Mouse (Mus musculus) intestine, embryonic 16.5 days (tissue): ENCODE measurements at regions not wholly inside any gene's neighbourhood (a gene's known extent, or its start where the extent isn't known, plus 50 kb on each side); places are given as distances from the start of the nearest gene placed in this dataset.

Source experiments
- ATAC-seq: fragments of 200-750 bp; cut with Nextera tagmentation; 2 replicates; pipeline ENCODE4 v1.8.0; 2017; ENCODE audit warnings: moderate TSS enrichment, moderate library complexity
- H3K27ac ChIP-seq: fragments of 300-500 bp; sonication (generic); 2 replicates; pipeline ENCODE4 v1.5.1; 2014; ENCODE audit warnings: mild to moderate bottlenecking, low read length
- H3K27me3 ChIP-seq: fragments of 300-500 bp; sonication (generic); replicated peaks from 2 replicates; pipeline ENCODE4 v1.6.1; 2014; ENCODE audit warnings: low read length, control low read depth, mixed read lengths; ENCODE audit not compliant: control insufficient read depth, insufficient read depth
- H3K36me3 ChIP-seq: fragments of 300-500 bp; sonication (generic); 2 replicates; pipeline ENCODE4 v1.6.1; 2014; ENCODE audit warnings: low read length, control low read depth; ENCODE audit not compliant: control insufficient read depth, insufficient read depth
- H3K4me1 ChIP-seq: fragments of 300-500 bp; sonication (generic); 2 replicates; pipeline ENCODE4 v1.6.1; 2014; ENCODE audit warnings: low read length, control low read depth, mixed read lengths; ENCODE audit not compliant: control insufficient read depth, insufficient read depth
- H3K4me2 ChIP-seq: fragments of 300-500 bp; sonication (generic); 2 replicates; pipeline ENCODE4 v1.6.1; 2014; ENCODE audit warnings: low read depth, low read length, control low read depth
- H3K4me3 ChIP-seq: fragments of 300-500 bp; sonication (generic); 2 replicates; pipeline ENCODE4 v1.5.1; 2014; ENCODE audit warnings: mild to moderate bottlenecking, low read length
- H3K9ac ChIP-seq: fragments of 300-500 bp; sonication (generic); 2 replicates; pipeline ENCODE4 v1.6.1; 2014; ENCODE audit warnings: low read depth, low read length
- H3K9me3 ChIP-seq: fragments of 300-500 bp; sonication (generic); 2 replicates; pipeline ENCODE4 v1.6.1; 2016; ENCODE audit warnings: low read length, control low read depth; ENCODE audit not compliant: control insufficient read depth
- WGBS: fragments of 180-500 bp; shearing (Covaris S2); extraction: QIAGEN DNeasy Blood & Tissue Kit; methylation state at CpG from one replicate; pipeline ENCODE4 v1.1.7; 2014; 5-methylcytosine and 5-hydroxymethylcytosine counted together

DNA sequence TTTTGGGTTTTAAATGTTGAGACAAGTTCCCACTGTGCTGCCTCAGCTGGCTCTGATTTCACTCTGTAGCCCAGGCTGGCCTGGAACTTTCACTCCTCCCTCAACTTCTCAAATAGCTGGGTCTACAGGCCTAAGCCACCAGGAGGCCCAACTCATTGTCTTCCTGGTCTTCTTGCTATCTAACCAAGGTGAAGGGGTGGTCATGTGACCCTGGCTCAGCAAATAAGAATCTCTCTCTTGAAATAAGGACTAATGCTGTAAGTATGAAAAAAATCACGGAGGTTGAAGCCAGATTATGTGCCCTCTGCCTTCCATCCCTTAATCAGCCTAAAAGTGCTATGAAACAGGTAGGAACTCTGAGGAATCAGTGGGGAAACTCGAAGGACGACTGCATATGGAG lies 208.7 kb upstream of the Rreb1 start:
- Histone ChIP-seq H3K4me2 (no peak overlapping the region), H3K4me3 (no peak overlapping the region), H3K27ac (no peak overlapping the region), H3K27me3 (no peaks in the 10 kb centered on the region), H3K36me3 (no peaks in the 10 kb centered on the region), H3K4me1 (peaks cover 5% of the 10 kb centered on the region; the same call in 1 of the 2 replicates), H3K9ac (no peak overlapping the region), H3K9me3 (no peaks in the 10 kb centered on the region)
- ATAC-seq: no peak
- 86% methylated on average over 3 of the region's 3 CpGs for WGBS

DNA sequence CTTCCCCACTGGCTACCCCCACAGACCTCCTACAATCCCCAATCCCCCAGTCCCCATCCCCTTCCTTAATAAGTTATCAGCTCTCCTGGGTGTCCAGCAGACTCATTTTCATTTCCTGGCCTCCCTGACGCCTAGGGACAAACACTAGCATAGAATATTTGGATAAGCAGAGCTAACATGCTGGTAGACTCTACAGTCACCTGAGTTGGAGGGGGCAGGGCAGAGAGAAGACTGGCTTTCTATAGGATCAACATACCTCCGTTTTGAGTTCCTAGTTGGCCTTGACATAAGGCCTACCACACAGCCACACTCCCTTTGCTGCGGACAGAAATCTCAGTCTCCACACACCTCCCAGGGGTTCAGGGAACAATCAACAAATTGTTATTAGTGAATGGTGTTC lies 205.2 kb upstream of the Rreb1 start:
- Histone ChIP-seq H3K9me3 (no peaks in the 10 kb centered on the region), H3K4me1 (no peaks in the 10 kb centered on the region), H3K36me3 (no peaks in the 10 kb centered on the region), H3K4me3 (no peak overlapping the region), H3K27ac (no peak overlapping the region), H3K9ac (no peak overlapping the region), H3K27me3 (no peaks in the 10 kb centered on the region), H3K4me2 (no peak overlapping the region)
- 49% methylated on average over 3 of the region's 3 CpGs for WGBS
- ATAC-seq: no peak

DNA sequence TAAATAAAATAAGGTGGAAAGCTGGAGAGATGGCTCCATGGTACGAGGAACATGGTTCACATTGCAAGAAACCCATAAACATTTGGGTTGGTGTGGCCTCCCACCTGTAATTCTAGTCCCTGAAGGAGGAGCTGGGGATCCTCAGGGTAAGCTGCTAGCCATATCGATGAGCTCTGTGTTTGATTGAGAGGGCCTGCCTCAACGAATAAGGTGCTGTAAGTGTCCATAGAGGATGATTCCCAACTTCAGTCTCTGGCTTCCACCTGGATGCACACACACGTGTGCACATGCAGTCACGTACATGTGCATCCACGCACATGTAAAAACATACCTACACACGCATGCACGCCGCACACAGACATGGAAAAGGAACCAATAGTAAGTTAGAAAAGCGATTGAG lies 199.0 kb upstream of the Rreb1 start:
- H3K4me1 ChIP-seq: no peaks in the 10 kb centered on the region
- no peak for ATAC-seq
- H3K36me3 ChIP-seq: no peaks in the 10 kb centered on the region
- H3K9me3 ChIP-seq: no peaks in the 10 kb centered on the region
- H3K4me2 ChIP-seq: no peak overlapping the region
- H3K9ac ChIP-seq: no peak overlapping the region
- H3K4me3 ChIP-seq: no peak overlapping the region
- WGBS: 88% methylated on average over 10 of the region's 10 CpGs
- no peaks in the 10 kb centered on the region for H3K27me3 ChIP-seq
- H3K27ac ChIP-seq: no peak overlapping the region

GRCm38 (mm10) chr13:37579775-37580174 lies 198.4 kb upstream of the Rreb1 start:
- no peak overlapping the region for H3K9ac ChIP-seq
- H3K27me3 ChIP-seq: no peaks in the 10 kb centered on the region
- H3K4me3 ChIP-seq: no peak overlapping the region
- H3K9me3 ChIP-seq: no peaks in the 10 kb centered on the region
- H3K4me2 ChIP-seq: no peak overlapping the region
- ATAC-seq: no peak
- WGBS: 55% methylated on average over 11 of the region's 11 CpGs
- no peaks in the 10 kb centered on the region for H3K36me3 ChIP-seq
- no peaks in the 10 kb centered on the region for H3K4me1 ChIP-seq
- H3K27ac ChIP-seq: no peak overlapping the region

DNA sequence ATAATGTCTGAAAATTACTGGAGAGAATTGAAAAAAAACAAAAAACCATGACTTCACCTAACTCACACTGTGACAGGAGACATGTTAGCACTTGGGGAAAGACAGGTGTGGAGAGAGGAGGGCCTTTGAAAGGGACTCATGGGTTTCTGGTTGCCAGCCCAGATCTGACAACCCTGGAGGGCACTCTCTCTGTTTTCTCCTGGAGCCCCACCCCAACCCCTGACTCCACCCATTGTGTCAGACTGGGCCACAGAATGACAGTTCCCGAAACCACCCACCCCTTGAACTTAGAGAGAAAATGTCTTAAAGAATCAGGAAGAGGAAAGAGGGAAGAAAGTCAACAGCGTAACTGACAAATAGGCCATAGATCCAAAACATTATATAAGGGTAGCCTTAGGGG lies 197.4 kb upstream of the Rreb1 start:
- Histone ChIP-seq H3K4me2 (no peak overlapping the region), H3K27ac (no peak overlapping the region), H3K36me3 (no peaks in the 10 kb centered on the region), H3K4me1 (no peaks in the 10 kb centered on the region), H3K9ac (no peak overlapping the region), H3K27me3 (no peaks in the 10 kb centered on the region), H3K9me3 (no peaks in the 10 kb centered on the region), H3K4me3 (no peak overlapping the region)
- WGBS: 92% methylated on average over 2 of the region's 2 CpGs
- ATAC-seq: no peak

- no peak for ATAC-seq
- 54% methylated on average over 6 of the region's 6 CpGs for WGBS
- H3K4me1 ChIP-seq: no peaks in the 10 kb centered on the region
These were observed 196.8 kb upstream of the Rreb1 start for GRCm38 (mm10) chr13:37581374-37581773.

DNA sequence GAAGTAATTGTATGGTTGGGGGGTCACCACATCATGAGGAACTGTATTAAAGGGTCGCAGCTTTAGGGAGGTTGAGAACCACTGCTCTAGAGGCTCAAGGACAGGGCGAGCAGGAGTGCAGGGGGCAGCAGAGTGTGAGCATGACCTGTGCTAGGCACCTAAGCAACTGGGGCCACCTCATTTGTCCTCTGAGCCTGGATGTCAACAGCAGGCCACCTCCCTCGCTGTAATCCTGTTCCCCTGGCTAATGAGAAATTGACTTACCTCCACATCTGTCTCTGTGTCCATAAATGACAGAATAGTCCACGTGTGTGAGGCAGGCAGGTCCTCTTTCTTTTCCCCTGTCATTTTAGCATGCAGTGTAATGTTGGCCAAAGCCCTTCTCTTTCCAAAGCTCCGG lies 192.7 kb upstream of the Rreb1 start:
- H3K27me3 ChIP-seq: no peaks in the 10 kb centered on the region
- H3K4me2 ChIP-seq: no peak overlapping the region
- 0 out of 2 replicates have a peak, but pooled peaks cover 3% of the 10 kb centered on the region for H3K4me1 ChIP-seq
- WGBS: 80% methylated on average over 5 of the region's 5 CpGs
- no peaks in the 10 kb centered on the region for H3K9me3 ChIP-seq
- no peak overlapping the region for H3K27ac ChIP-seq
- no peak overlapping the region for H3K9ac ChIP-seq
- ATAC-seq: no peak
- H3K4me3 ChIP-seq: no peak overlapping the region
- no peaks in the 10 kb centered on the region for H3K36me3 ChIP-seq

More at GRCm38 (mm10) chr13:37581374-37581773, 196.8 kb upstream of the Rreb1 start:
- Histone ChIP-seq H3K27me3 (no peaks in the 10 kb centered on the region), H3K4me3 (no peak overlapping the region), H3K4me2 (no peak overlapping the region), H3K27ac (no peak overlapping the region), H3K9ac (no peak overlapping the region), H3K9me3 (no peaks in the 10 kb centered on the region), H3K36me3 (no peaks in the 10 kb centered on the region)

DNA sequence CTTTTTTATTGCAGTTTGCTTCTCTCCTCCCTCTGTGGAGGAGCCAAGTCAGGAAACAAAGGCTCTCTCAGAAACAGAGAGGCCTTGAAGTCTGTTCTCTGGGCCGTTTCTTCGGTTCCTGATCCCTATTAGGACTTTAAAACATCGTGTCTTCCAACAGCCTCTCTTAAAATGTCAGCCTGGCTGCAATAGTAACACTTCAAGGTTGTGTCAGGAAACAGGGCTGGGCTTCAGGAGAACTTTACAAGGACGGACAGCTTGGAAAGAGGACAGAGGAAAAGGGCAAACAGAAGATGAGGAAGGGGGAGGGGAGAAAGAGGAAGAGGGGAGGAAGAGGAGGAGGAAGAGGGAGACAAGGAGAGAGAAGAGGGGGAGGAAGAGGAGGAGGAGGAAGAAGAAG lies 191.7 kb upstream of the Rreb1 start:
- Histone ChIP-seq H3K4me3 (no peak overlapping the region), H3K4me1 (0 out of 2 replicates have a peak, but pooled peaks cover 3% of the 10 kb centered on the region), H3K27me3 (no peaks in the 10 kb centered on the region), H3K36me3 (no peaks in the 10 kb centered on the region), H3K4me2 (no peak overlapping the region), H3K27ac (no peak overlapping the region), H3K9ac (no peak overlapping the region), H3K9me3 (no peaks in the 10 kb centered on the region)
- WGBS: 43% methylated on average over 4 of the region's 4 CpGs
- no peak for ATAC-seq

- WGBS: 94% methylated on average over 3 of the region's 3 CpGs
- peak; percentile 16; the same call in 1 of the 2 replicates for ATAC-seq
- H3K36me3 ChIP-seq: no peaks in the 10 kb centered on the region
- H3K9me3 ChIP-seq: no peaks in the 10 kb centered on the region
- H3K27ac ChIP-seq: no peak overlapping the region
- no peak overlapping the region for H3K9ac ChIP-seq
- no peak overlapping the region for H3K4me3 ChIP-seq
- no peaks in the 10 kb centered on the region for H3K27me3 ChIP-seq
- 0 out of 2 replicates have a peak, but pooled peaks cover 7% of the 10 kb centered on the region for H3K4me1 ChIP-seq
- no peak overlapping the region for H3K4me2 ChIP-seq
These were observed 190.3 kb upstream of the Rreb1 start for GRCm38 (mm10) chr13:37587911-37588310.

DNA sequence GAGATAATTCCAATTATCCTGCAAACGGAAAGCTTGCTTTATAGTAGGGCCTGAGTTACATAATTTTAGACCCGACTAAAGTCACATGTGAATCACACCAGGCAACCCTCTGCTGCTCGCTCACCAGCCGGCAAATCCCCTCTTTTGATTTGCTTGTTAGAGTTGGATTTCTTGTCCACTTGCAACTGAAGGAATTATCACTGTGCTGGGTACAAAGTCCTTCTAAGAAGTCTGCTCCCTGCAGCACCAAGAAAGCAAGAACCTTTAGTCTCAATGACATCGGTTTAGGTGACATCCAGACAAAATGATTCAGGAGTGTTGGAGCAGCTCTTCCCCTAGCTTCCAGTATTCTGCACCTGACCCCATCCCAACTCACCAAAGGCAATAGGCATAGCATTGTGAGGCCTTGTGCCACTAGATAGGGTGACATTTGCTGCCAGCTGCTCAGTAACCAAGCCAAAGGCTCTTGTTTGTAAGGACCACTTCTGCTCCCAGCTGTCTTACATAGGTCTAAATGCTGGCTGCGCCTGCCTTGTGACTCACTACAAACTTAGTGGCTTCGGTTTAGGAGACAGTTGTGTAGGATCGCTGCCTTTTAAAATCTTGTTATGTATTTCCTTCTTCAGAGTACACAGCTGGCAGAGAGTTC lies 189.5 kb upstream of the Rreb1 start:
- Histone ChIP-seq H3K27me3 (no peaks in the 10 kb centered on the region), H3K9me3 (no peaks in the 10 kb centered on the region), H3K4me3 (no peak overlapping the region), H3K27ac (peak overlapping the region; percentile 65), H3K36me3 (no peaks in the 10 kb centered on the region), H3K9ac (no peak overlapping the region), H3K4me2 (no peak overlapping the region), H3K4me1 (0 out of 2 replicates have a peak, but pooled peaks cover 7% of the 10 kb centered on the region)
- peak; percentile 73 for ATAC-seq
- 71% methylated on average over 8 of the region's 8 CpGs for WGBS
